Mouse (Mus musculus): ENCODE results near the gene Dpyd. TPM values are rescaled to one million over a fixed set of nuclear protein-coding genes. Genes with fewer than 3 reads are reported as not detected.

Dpyd gene
- polyA plus RNA-seq, 1 experiment from 2014 or later: 15.5 TPM

DNA sequence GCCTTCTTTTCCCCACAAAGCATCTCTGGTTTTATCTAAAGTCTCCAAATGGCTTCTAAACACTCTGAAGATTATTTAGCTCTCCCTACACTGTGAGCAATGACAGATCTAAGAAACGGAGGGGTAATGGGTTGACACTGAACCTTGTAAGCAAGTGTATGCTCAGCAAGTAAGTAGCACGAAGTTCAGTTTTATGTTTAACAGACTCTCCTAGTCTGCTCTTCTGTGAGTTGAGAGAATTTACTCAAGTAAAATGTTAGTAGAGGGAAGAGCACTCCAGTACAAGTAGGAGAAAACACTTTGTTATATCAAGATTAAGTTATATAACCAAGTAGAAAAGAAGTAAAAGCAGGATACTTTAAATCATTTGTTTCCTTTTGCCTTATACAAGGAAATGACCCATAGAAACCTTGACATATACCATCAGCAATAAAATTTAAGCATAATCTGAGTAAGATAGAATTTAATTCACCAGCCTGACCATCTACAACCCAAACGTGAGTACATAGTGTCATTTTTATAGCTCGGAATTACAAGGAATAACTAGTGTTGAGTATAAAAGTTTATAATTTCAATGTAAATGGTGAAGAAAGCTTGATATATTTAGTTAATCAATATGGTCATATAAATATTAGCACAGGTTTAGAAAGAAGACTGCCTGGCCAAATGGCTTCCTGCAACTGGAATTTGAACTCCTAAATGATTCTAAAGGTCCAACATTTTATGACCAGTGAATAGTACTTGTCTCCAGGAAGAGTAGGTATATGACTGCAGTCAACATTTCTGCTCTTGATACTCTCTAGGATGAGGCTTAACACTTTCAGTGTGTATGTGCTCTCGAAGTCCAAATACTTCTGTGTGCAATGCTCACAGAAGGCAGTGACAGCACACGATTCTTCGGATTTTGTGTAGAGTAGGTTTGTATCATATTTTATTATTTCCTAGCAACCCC lies 40.0 kb downstream of the Dpyd start:
- WGBS: 87% methylated on average over 7 of the region's 7 CpGs
- Histone ChIP-seq H3K9ac (no peak overlapping the region), H3K4me3 (no peak overlapping the region), H3K9me3 (no peaks in the 10 kb centered on the region), H3K27ac (no peak overlapping the region), H3K4me1 (peaks cover 3% of the 10 kb centered on the region; the same call in 1 of the 2 replicates), H3K36me3 (no peaks in the 10 kb centered on the region), H3K4me2 (no peak overlapping the region), H3K27me3 (no peaks in the 10 kb centered on the region)
- no peak for ATAC-seq (ENCODE audit: insufficient number of reproducible peaks, insufficient read depth, low FRiP score, low TSS enrichment, low read depth)

DNA sequence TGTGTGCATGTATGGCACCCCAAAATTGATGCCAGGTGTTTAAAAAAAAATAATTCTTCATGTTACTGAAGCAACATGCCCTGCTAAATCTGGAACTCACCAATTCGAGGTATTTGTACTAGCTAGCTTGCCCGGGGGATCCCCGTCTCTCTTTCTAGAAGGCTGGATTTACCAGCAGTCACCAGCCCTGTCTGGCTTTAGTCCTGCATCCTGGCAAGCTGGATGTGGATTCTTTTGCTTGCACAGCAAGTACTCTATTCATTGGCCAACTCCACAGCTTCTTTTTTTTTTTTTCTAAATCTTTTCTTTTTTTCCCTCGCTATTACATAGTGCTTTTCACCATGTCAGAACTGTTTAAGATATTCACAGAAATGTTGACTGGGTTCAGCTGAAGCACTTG lies 46.8 kb downstream of the Dpyd start:
- no peak overlapping the region for H3K9ac ChIP-seq
- WGBS: 51% methylated on average over 4 of the region's 4 CpGs

DNA sequence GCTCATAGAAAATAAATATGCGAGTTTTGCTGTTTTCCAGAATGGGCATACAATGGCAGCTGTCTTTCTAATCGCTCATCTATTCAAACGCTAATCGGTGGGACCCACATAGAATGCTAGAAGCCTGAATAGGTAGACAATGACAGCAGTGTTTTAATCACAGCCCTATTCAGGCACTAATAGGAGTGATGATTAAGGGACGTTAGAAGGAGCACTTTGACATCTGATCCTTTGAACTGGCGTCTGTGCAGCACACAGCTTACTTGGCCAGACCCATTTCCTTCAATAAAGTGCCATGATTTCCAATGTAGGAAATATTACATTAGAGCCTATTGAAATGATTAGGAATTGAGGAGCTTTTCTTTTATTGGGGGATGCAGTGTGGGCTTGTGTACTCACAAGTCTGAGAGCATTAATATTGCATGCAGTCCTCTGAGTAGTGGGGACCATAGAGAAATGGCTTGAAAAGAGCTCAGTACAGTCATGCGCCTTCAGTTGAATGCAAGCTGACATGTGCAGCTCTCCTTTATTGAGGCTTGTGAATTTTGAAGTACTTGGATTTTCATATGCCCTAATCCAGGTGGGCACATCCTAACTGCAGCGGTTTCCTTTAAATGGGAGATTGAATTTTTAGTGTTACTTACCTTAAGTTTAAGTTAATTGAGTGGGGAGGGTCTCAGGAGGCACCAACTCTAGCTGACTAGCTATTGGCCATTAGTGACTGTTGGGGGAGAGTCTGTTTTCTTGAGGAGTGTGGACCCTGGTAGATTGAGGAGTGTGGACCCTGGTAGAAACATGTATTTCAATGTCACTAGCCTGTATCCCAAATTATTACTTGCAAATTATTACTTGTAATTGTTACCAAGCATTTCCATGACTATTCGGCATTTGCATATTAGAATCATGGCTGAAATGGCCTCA lies 64.8 kb downstream of the Dpyd start:
- WGBS: 37% methylated on average over 9 of the region's 9 CpGs
- Histone ChIP-seq H3K27me3 (no peaks in the 10 kb centered on the region), H3K9me3 (no peaks in the 10 kb centered on the region), H3K4me1 (no peaks in the 10 kb centered on the region), H3K36me3 (no peaks in the 10 kb centered on the region), H3K4me2 (no peak overlapping the region), H3K27ac (no peak overlapping the region), H3K9ac (no peak overlapping the region), H3K4me3 (no peak overlapping the region)
- ATAC-seq (ENCODE audit: insufficient number of reproducible peaks, insufficient read depth, low FRiP score, low TSS enrichment, low read depth): no peak

More for the DNA sequence above, 46.8 kb downstream of the Dpyd start:
- H3K4me1 ChIP-seq: no peaks in the 10 kb centered on the region
- H3K27me3 ChIP-seq: no peaks in the 10 kb centered on the region
- no peak overlapping the region for H3K4me3 ChIP-seq
- no peaks in the 10 kb centered on the region for H3K36me3 ChIP-seq
- no peaks in the 10 kb centered on the region for H3K9me3 ChIP-seq
- no peak for ATAC-seq (ENCODE audit: insufficient number of reproducible peaks, insufficient read depth, low FRiP score, low TSS enrichment, low read depth)
- H3K4me2 ChIP-seq: no peak overlapping the region
- H3K27ac ChIP-seq: no peak overlapping the region

DNA sequence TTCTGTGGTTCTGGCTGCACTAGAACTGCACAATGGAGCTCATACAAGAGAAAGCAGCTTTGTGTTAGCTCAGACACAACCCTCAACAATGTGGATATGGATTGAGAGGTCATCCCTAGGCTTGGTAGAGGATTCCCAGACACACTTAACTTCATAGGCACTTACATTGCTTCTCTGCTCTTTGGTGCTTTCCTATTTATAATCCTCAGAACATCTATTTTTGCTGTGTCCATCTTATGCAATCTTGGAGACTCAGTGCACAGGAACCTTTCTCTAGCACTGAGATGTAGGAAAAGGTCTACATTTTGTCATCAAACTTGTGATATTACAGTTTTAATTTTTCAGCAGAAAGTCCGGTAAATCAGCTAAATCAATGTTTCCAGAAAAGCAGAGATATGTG lies 67.8 kb downstream of the Dpyd start:
- no peak overlapping the region for H3K9ac ChIP-seq
- ATAC-seq (ENCODE audit: insufficient number of reproducible peaks, insufficient read depth, low FRiP score, low TSS enrichment, low read depth): no peak
- H3K27ac ChIP-seq: no peak overlapping the region
- 83% methylated on average over 1 of the region's 1 CpGs for WGBS
- no peaks in the 10 kb centered on the region for H3K4me1 ChIP-seq
- no peak overlapping the region for H3K4me3 ChIP-seq
- H3K9me3 ChIP-seq: no peaks in the 10 kb centered on the region
- no peak overlapping the region for H3K4me2 ChIP-seq
- H3K27me3 ChIP-seq: no peaks in the 10 kb centered on the region
- H3K36me3 ChIP-seq: no peaks in the 10 kb centered on the region

DNA sequence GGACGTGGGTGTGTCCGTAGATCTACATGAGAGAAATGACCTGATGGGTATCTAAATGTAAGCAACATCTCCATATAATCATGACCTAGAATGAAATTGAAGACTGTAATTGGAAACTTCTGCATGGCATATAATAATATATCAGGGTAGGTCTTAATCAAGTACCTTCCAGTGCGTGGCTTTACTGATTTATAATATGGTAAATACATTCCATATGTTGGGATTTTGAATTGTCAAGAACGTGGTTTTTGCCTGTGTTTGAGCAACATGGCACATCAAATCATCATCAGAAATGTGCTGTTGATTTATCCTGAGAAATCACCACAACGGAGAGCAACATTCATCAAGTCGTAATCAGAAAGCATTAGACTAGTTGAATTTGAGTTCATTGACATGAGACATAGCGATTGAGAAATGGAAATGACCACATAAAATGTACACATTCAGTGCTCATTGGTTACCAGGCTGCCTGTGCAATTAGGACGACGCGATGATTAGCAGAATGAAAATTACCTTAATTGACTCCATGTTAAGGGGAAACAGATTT lies 84.2 kb downstream of the Dpyd start:
- no peaks in the 10 kb centered on the region for H3K27me3 ChIP-seq
- ATAC-seq (ENCODE audit: insufficient number of reproducible peaks, insufficient read depth, low FRiP score, low TSS enrichment, low read depth): no peak
- WGBS: 41% methylated on average over 10 of the region's 10 CpGs
- H3K9me3 ChIP-seq: no peaks in the 10 kb centered on the region
- H3K27ac ChIP-seq: no peak overlapping the region
- H3K9ac ChIP-seq: no peak overlapping the region
- no peak overlapping the region for H3K4me3 ChIP-seq
- no peak overlapping the region for H3K4me2 ChIP-seq
- peaks cover 5% of the 10 kb centered on the region; the same call in 1 of the 2 replicates for H3K4me1 ChIP-seq
- H3K36me3 ChIP-seq: no peaks in the 10 kb centered on the region

DNA sequence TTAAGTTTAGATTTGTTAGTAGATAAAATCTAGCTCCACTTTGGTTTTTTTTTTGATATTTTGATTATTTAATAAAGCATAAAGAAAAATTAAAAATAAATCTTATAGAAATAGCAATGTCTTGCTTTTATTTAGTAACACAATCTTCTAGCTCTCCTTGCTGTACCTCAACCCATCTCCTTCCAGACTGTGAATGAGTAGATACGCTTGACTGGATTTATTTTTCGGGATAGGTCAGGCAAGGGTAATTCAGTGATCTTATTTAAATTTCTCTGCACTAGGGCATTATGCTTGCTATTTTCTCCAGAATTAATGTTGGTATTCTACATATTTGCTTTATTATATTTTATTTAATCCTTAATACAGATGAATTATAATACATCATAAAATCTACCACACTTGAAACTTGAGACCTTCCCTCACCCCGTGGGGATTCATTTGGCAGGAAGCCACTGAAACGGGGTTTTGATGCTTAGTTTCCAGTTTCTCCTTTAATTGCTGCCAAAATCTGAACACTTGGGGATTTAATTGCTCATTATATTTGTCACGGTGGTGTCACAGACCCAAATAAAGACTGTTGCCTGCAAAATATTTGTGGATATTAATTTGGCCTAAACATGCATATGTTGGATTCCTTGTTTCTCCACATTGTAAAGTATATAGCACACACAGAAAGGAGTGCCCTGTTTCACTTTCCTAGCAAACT lies 102.2 kb downstream of the Dpyd start:
- 0 out of 2 replicates have a peak, but pooled peaks have one; percentile 48 for ATAC-seq (ENCODE audit: insufficient number of reproducible peaks, insufficient read depth, low FRiP score, low TSS enrichment, low read depth)
- Histone ChIP-seq H3K9ac (no peak overlapping the region), H3K36me3 (no peaks in the 10 kb centered on the region), H3K9me3 (no peaks in the 10 kb centered on the region), H3K4me2 (no peak overlapping the region), H3K27me3 (no peaks in the 10 kb centered on the region), H3K4me3 (no peak overlapping the region), H3K27ac (no peak overlapping the region), H3K4me1 (peaks cover 6% of the 10 kb centered on the region; the same call in 1 of the 2 replicates)
- 27% methylated on average over 5 of the region's 5 CpGs for WGBS

DNA sequence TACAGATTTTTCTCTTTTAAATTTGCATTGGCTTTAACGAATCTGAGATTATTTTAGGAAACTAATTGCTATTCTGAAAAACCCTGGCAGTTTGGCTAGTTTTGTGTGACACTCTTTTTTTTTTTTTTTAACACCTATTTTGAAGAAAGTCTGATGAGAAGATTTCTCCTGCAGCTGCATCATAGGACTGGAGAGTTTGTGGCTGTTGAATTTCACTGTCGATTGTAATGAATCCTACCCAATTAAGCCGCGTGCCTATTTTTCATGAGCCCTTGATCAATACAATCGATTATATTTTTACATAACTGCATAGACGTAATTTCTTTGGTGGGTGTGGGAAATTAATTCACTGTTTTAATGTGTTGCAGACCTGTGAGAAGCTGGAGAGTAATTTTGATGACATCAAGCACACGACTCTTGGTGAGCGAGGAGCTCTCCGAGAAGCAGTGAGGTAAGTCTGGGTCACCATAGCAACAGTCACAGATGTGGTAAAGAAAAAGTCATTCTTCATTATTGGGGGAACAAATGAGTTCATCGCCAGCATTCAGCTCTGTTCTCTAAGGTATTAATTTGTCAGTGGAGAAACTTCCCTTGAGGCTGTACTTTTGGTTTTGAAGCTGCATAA lies 112.3 kb downstream of the Dpyd start:
- 37% methylated on average over 10 of the region's 10 CpGs for WGBS
- no peaks in the 10 kb centered on the region for H3K27me3 ChIP-seq
- H3K9ac ChIP-seq: no peak overlapping the region
- no peak for ATAC-seq (ENCODE audit: insufficient number of reproducible peaks, insufficient read depth, low FRiP score, low TSS enrichment, low read depth)
- no peak overlapping the region for H3K27ac ChIP-seq
- H3K36me3 ChIP-seq: no peaks in the 10 kb centered on the region
- peaks cover 6% of the 10 kb centered on the region; the same call in 1 of the 2 replicates for H3K4me1 ChIP-seq
- no peak overlapping the region for H3K4me2 ChIP-seq
- H3K9me3 ChIP-seq: no peaks in the 10 kb centered on the region
- H3K4me3 ChIP-seq: no peak overlapping the region

DNA sequence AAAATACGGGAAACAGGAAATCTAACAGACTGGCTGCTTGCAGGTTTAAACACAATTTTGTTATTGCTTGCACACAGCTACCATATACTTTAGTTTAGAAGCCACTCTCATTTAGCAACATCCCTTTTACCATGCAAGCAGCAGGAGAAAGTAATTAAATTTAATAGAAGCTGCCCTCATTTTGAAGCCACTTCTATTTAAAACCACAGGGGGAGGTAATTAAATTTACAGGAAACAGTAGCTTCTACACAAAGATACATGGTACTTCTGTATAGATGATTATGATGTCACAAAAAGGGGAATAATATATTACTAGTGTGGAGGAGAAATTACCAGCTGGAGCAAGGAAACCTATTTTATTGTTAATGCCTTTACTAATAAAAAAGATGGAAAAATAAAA lies 113.5 kb downstream of the Dpyd start:
- H3K27ac ChIP-seq: no peak overlapping the region
- no peak overlapping the region for H3K9ac ChIP-seq
- no peak for ATAC-seq (ENCODE audit: insufficient number of reproducible peaks, insufficient read depth, low FRiP score, low TSS enrichment, low read depth)
- no peak overlapping the region for H3K4me3 ChIP-seq
- peaks cover 6% of the 10 kb centered on the region; the same call in 1 of the 2 replicates for H3K4me1 ChIP-seq
- H3K27me3 ChIP-seq: no peaks in the 10 kb centered on the region
- no peaks in the 10 kb centered on the region for H3K36me3 ChIP-seq
- no peaks in the 10 kb centered on the region for H3K9me3 ChIP-seq
- no peak overlapping the region for H3K4me2 ChIP-seq
- WGBS: 30% methylated on average over 1 of the region's 1 CpGs

DNA sequence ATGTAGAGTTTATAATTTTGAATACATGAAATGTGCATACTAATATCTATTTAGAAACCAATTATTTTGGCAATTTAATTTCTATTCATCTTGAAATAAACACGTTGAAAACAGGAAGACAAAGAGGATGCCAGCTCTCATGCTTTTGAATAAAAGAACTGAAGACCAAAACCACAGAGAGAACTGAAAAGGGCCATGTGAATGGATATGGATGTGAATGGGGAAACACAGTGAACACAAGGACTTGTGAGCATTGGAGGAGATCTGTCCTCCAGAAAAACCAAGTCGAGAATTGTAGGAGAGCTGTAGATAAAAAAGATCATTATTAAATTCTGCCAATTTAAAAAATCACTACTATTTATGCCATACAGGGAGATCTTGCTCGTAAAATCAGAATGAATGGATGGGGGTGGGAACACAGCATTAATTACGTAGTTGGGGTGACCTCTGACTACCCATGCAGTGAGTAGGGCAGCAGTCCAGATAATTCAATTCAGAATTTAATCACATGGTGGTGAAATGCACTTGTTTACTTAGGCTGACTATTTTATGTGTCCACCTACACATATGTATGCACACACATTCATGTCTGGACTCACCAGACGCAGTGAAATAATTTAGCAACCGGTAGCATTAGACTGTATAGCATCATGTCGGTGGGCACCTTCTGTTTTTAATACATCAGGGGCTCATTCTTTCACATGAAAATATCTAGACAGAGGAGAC lies 114.3 kb downstream of the Dpyd start:
- Histone ChIP-seq H3K4me1 (peaks cover 6% of the 10 kb centered on the region; the same call in 1 of the 2 replicates), H3K27me3 (no peaks in the 10 kb centered on the region), H3K4me2 (no peak overlapping the region), H3K9me3 (no peaks in the 10 kb centered on the region), H3K36me3 (no peaks in the 10 kb centered on the region), H3K9ac (no peak overlapping the region), H3K27ac (no peak overlapping the region), H3K4me3 (no peak overlapping the region)
- WGBS: 64% methylated on average over 7 of the region's 7 CpGs
- no peak for ATAC-seq (ENCODE audit: insufficient number of reproducible peaks, insufficient read depth, low FRiP score, low TSS enrichment, low read depth)

DNA sequence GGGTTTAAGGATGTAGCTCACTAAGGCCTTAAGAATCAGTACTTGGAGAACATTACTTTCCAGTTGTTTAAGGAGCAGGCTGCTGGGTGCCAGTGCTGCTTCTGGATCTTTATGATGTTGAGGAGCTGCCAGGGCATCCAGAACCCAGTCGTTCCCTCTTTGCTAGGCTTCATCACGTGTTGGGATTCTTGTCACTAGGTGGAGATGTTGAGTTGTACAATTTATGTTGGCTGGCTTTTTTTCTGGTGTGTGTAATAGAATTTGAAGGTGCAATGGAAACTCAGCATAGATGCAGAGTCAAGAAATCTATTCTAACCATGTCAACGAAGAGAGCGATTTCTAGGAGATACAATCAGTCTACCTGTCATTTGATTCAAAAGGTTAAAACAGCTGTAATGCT lies 118.9 kb downstream of the Dpyd start:
- H3K27me3 ChIP-seq: no peaks in the 10 kb centered on the region
- no peaks in the 10 kb centered on the region for H3K36me3 ChIP-seq
- H3K4me2 ChIP-seq: no peak overlapping the region
- no peaks in the 10 kb centered on the region for H3K4me1 ChIP-seq
- no peak overlapping the region for H3K27ac ChIP-seq
- H3K9me3 ChIP-seq: no peaks in the 10 kb centered on the region
- no peak overlapping the region for H3K9ac ChIP-seq
- no peak for ATAC-seq (ENCODE audit: insufficient number of reproducible peaks, insufficient read depth, low FRiP score, low TSS enrichment, low read depth)
- H3K4me3 ChIP-seq: no peak overlapping the region
- WGBS: 48% methylated on average over 4 of the region's 4 CpGs

Measured in embryonic facial prominence, embryonic 13.5 days (tissue).